35 mouse cellular contexts compared by ENCODE assay signal in genomic region chr14:102820663-102821062, GRCm38 (mm10).
"Had no signal": no experiment of that assay in that cellular context is flagged by ENCODE, and none has a peak within 500 bp of the region (broad histone marks: within the 10 kb centered on the region; RNA-seq: fewer than 3 reads in every experiment).

No protein-coding gene starts in this region.

- H3K9ac ChIP-seq: heart, embryonic 12.5 days; heart, embryonic 13.5 days; heart, embryonic 15.5 days; hindbrain, embryonic 12.5 days; hindbrain, embryonic 13.5 days; hindbrain, embryonic 14.5 days; hindbrain, embryonic 15.5 days; intestine, embryonic 15.5 days; kidney, embryonic 15.5 days had no signal

- H3K4me2 ChIP-seq: heart, embryonic 11.5 days; heart, embryonic 12.5 days; heart, embryonic 13.5 days; heart, embryonic 15.5 days; hindbrain, embryonic 12.5 days; hindbrain, embryonic 13.5 days; hindbrain, embryonic 14.5 days; hindbrain, embryonic 15.5 days; intestine, embryonic 15.5 days; kidney, embryonic 15.5 days had no signal

- DNase-seq: heart, postnatal 10 days; heart, postnatal 14 days; heart, postnatal 36 days; heart, postnatal 4 days; kidney, adult 11 months; kidney, adult 18-20 months; kidney, adult 2 months; kidney, adult 8-10 months; kidney, adult 9 months; kidney, postnatal 10 days; kidney, postnatal 14 days; kidney, postnatal 25 days; kidney, postnatal 36 days; kidney, postnatal 4 days; layer of hippocampus, adult 9-11 months; layer of hippocampus, postnatal 36 days had no signal

- H3K27me3 ChIP-seq: heart, embryonic 12.5 days; heart, embryonic 13.5 days; heart, embryonic 15.5 days; hindbrain, embryonic 12.5 days; hindbrain, embryonic 13.5 days; hindbrain, embryonic 15.5 days; intestine, embryonic 15.5 days; kidney, embryonic 15.5 days had no signal

- H3K27ac ChIP-seq: heart, embryonic 10.5 days; heart, embryonic 13.5 days; heart, embryonic 15.5 days; hindbrain, embryonic 10.5 days; hindbrain, embryonic 12.5 days; hindbrain, embryonic 13.5 days; hindbrain, embryonic 14.5 days; hindbrain, embryonic 15.5 days; hindbrain, postnatal 0 days; intestine, embryonic 15.5 days; kidney, embryonic 15.5 days; kidney, postnatal 0 days; layer of hippocampus, adult 2 months had no signal

- H3K36me3 ChIP-seq: heart, embryonic 10.5 days; heart, embryonic 12.5 days; heart, embryonic 13.5 days; heart, embryonic 15.5 days; hindbrain, embryonic 10.5 days; hindbrain, embryonic 12.5 days; hindbrain, embryonic 13.5 days; hindbrain, embryonic 15.5 days; intestine, embryonic 15.5 days; kidney, embryonic 15.5 days had no signal

- H3K4me1 ChIP-seq: hindbrain, embryonic 10.5 days; hindbrain, embryonic 12.5 days; hindbrain, embryonic 13.5 days; hindbrain, embryonic 15.5 days; intestine, embryonic 15.5 days; kidney, embryonic 15.5 days had no signal

- ATAC-seq: hindbrain, embryonic 16.5 days; hindbrain, postnatal 0 days; inflammation-experienced regulatory T-cells, adult 6 months; intestine, embryonic 15.5 days; intestine, embryonic 16.5 days; intestine, postnatal 0 days had no signal

- H3K4me3 ChIP-seq: heart, embryonic 10.5 days; heart, embryonic 12.5 days; heart, embryonic 13.5 days; heart, embryonic 15.5 days; hindbrain, embryonic 10.5 days; hindbrain, embryonic 12.5 days; hindbrain, embryonic 13.5 days; hindbrain, embryonic 15.5 days; intestine, embryonic 15.5 days; kidney, embryonic 15.5 days; layer of hippocampus, adult 2 months had no signal

- H3K9me3 ChIP-seq: heart, embryonic 10.5 days; heart, embryonic 12.5 days; heart, embryonic 13.5 days; heart, embryonic 15.5 days; hindbrain, embryonic 10.5 days; hindbrain, embryonic 12.5 days; hindbrain, embryonic 13.5 days; hindbrain, embryonic 15.5 days; intestine, embryonic 15.5 days; kidney, embryonic 15.5 days had no signal
